Mouse (Mus musculus) testis, postnatal 10 days (tissue): ENCODE results near the gene Sgip1.

Experiments
- DNase-seq: peaks from one replicate; pipeline ENCODE4 v3.0.0; 2021; ENCODE audit warnings: low spot score

Sgip1 gene

GRCm38 (mm10) chr4:102899683-102900082 is 158.6 kb downstream of the Sgip1 start:
- DNase-seq: no peak

- no peak for DNase-seq
Measured at GRCm38 (mm10) chr4:102900166-102900565, 159.1 kb downstream of the Sgip1 start.

- DNase-seq: no peak
Measured at GRCm38 (mm10) chr4:102907843-102908427, 166.8 kb downstream of the Sgip1 start.

- DNase-seq: no peak
Measured at GRCm38 (mm10) chr4:102910191-102910590, 169.1 kb downstream of the Sgip1 start.

- DNase-seq: no peak
Measured at GRCm38 (mm10) chr4:102913176-102913575, 172.1 kb downstream of the Sgip1 start.

- DNase-seq: no peak
Measured at GRCm38 (mm10) chr4:102913700-102914327, 172.7 kb downstream of the Sgip1 start.

GRCm38 (mm10) chr4:102918191-102918590 is 177.1 kb downstream of the Sgip1 start:
- DNase-seq: no peak

GRCm38 (mm10) chr4:102929491-102929890 is 188.4 kb downstream of the Sgip1 start:
- no peak for DNase-seq

- no peak for DNase-seq
Measured at GRCm38 (mm10) chr4:102930679-102931078, 189.6 kb downstream of the Sgip1 start.

GRCm38 (mm10) chr4:102940266-102940665 is 199.2 kb downstream of the Sgip1 start:
- DNase-seq: no peak

GRCm38 (mm10) chr4:102940738-102941137 is 199.6 kb downstream of the Sgip1 start:
- no peak for DNase-seq

- no peak for DNase-seq
Measured at GRCm38 (mm10) chr4:102944325-102944724, 203.2 kb downstream of the Sgip1 start.

GRCm38 (mm10) chr4:102952476-102952875 is 211.4 kb downstream of the Sgip1 start:
- no peak for DNase-seq

GRCm38 (mm10) chr4:102955294-102955956 is 214.3 kb downstream of the Sgip1 start:
- no peak for DNase-seq

GRCm38 (mm10) chr4:102959409-102959808 is 218.3 kb downstream of the Sgip1 start:
- DNase-seq: no peak

- no peak for DNase-seq
Measured at GRCm38 (mm10) chr4:102964174-102964573, 223.1 kb downstream of the Sgip1 start.

- DNase-seq: no peak
Measured at GRCm38 (mm10) chr4:102967811-102968210, 226.7 kb downstream of the Sgip1 start.

GRCm38 (mm10) chr4:102969599-102969998 is 228.5 kb downstream of the Sgip1 start:
- DNase-seq: no peak

- DNase-seq: no peak
Measured at GRCm38 (mm10) chr4:102971159-102971558, 230.1 kb downstream of the Sgip1 start.

GRCm38 (mm10) chr4:102972071-102972470 is 231.0 kb downstream of the Sgip1 start:
- no peak for DNase-seq

- DNase-seq: no peak
Measured at GRCm38 (mm10) chr4:102974172-102974571, 233.1 kb downstream of the Sgip1 start.

GRCm38 (mm10) chr4:102976290-102977275 is 235.5 kb downstream of the Sgip1 start:
- DNase-seq: no peak
